Mouse (Mus musculus): ENCODE measurements around the gene Rbm47. TPM values are rescaled to one million over a fixed set of nuclear protein-coding genes. Genes with fewer than 3 reads are reported as not detected.

The Rbm47 gene
- polyA plus RNA-seq, 1 experiment = 156 TPM

- TF ChIP-seq CTCF (conservative IDR thresholded peaks at IDR 0.05; ENCODE audit: insufficient read depth, insufficient read length, low read depth, low read length) (no peak), POLR2A (IDR thresholded peaks at IDR 0.05; ENCODE audit: low read depth, low read length) (no peak)
- 46% methylated on average over 5 of the region's 5 CpGs for WGBS
- Histone ChIP-seq H3K36me3 (ENCODE audit: control insufficient read depth, insufficient read depth, low read length) (peaks cover 33% of the 10 kb centered on the region), H3K27ac (ENCODE audit: insufficient read depth, low read depth, low read length) (peak overlapping the region; percentile 30; the same call in 1 of the 2 replicates), H3K4me1 (ENCODE audit: control insufficient read depth, insufficient read depth, low read length) (peaks cover 4% of the 10 kb centered on the region; the same call in 1 of the 2 replicates), H3K4me3 (ENCODE audit: insufficient read depth, low read depth, low read length) (no peak overlapping the region), H3K27me3 (replicated peaks; ENCODE audit: control insufficient read depth, insufficient read depth, low read length) (no peaks in the 10 kb centered on the region)
- DNase-seq = no peak
Measured at GRCm38 (mm10) chr5:66028232-66028631, 144.7 kb downstream of the Rbm47 start.

- Histone ChIP-seq H3K4me1 (ENCODE audit: control insufficient read depth, insufficient read depth, low read length) (no peaks in the 10 kb centered on the region; the same call in 1 of the 2 replicates), H3K4me3 (ENCODE audit: insufficient read depth, low read depth, low read length) (no peak overlapping the region), H3K27me3 (replicated peaks; ENCODE audit: control insufficient read depth, insufficient read depth, low read length) (no peaks in the 10 kb centered on the region), H3K36me3 (ENCODE audit: control insufficient read depth, insufficient read depth, low read length) (peaks cover 39% of the 10 kb centered on the region), H3K27ac (ENCODE audit: insufficient read depth, low read depth, low read length) (no peak overlapping the region)
- DNase-seq = no peak
- TF ChIP-seq CTCF (conservative IDR thresholded peaks at IDR 0.05; ENCODE audit: insufficient read depth, insufficient read length, low read depth, low read length) (no peak), POLR2A (IDR thresholded peaks at IDR 0.05; ENCODE audit: low read depth, low read length) (no peak)
- 95% methylated on average over 8 of the region's 8 CpGs for WGBS
Measured at GRCm38 (mm10) chr5:66027206-66027605, 145.7 kb downstream of the Rbm47 start.

- no peaks in the 10 kb centered on the region for H3K4me1 ChIP-seq (ENCODE audit: control insufficient read depth, insufficient read depth, low read length)
- WGBS = 97% methylated on average over 31 of the region's 31 CpGs
Measured at GRCm38 (mm10) chr5:66026796-66027195, 146.1 kb downstream of the Rbm47 start.

GRCm38 (mm10) chr5:66015449-66015961, 157.4 kb downstream of the Rbm47 start:
- TF ChIP-seq POLR2A (IDR thresholded peaks at IDR 0.05; ENCODE audit: low read depth, low read length) = no peak
- Histone ChIP-seq H3K36me3 (ENCODE audit: control insufficient read depth, insufficient read depth, low read length) (peaks cover 21% of the 10 kb centered on the region), H3K4me1 (ENCODE audit: control insufficient read depth, insufficient read depth, low read length) (peaks cover 29% of the 10 kb centered on the region; the same call in 1 of the 2 replicates), H3K27me3 (replicated peaks; ENCODE audit: control insufficient read depth, insufficient read depth, low read length) (no peaks in the 10 kb centered on the region), H3K27ac (ENCODE audit: insufficient read depth, low read depth, low read length) (peak overlapping the region; percentile 90), H3K4me3 (ENCODE audit: insufficient read depth, low read depth, low read length) (no peak overlapping the region)
- WGBS = 56% methylated on average over 2 of the region's 2 CpGs
- peak; percentile 59 for DNase-seq

More at GRCm38 (mm10) chr5:66026796-66027195, 146.1 kb downstream of the Rbm47 start:
- Histone ChIP-seq H3K36me3 (ENCODE audit: control insufficient read depth, insufficient read depth, low read length) (peaks cover 40% of the 10 kb centered on the region), H3K27ac (ENCODE audit: insufficient read depth, low read depth, low read length) (no peak overlapping the region), H3K27me3 (replicated peaks; ENCODE audit: control insufficient read depth, insufficient read depth, low read length) (no peaks in the 10 kb centered on the region), H3K4me3 (ENCODE audit: insufficient read depth, low read depth, low read length) (no peak overlapping the region)
- no peak for DNase-seq
- no peak for TF ChIP-seq POLR2A (IDR thresholded peaks at IDR 0.05; ENCODE audit: low read depth, low read length)
- no peak for TF ChIP-seq CTCF (conservative IDR thresholded peaks at IDR 0.05; ENCODE audit: insufficient read depth, insufficient read length, low read depth, low read length)

- no peak overlapping the region for H3K4me3 ChIP-seq (ENCODE audit: insufficient read depth, low read depth, low read length)
- WGBS = 42% methylated on average over 2 of the region's 2 CpGs
- H3K4me1 ChIP-seq (ENCODE audit: control insufficient read depth, insufficient read depth, low read length) = peaks cover 29% of the 10 kb centered on the region; the same call in 1 of the 2 replicates
- H3K27ac ChIP-seq (ENCODE audit: insufficient read depth, low read depth, low read length) = peak overlapping the region; percentile 96
- peaks cover 18% of the 10 kb centered on the region for H3K36me3 ChIP-seq (ENCODE audit: control insufficient read depth, insufficient read depth, low read length)
- H3K27me3 ChIP-seq (replicated peaks; ENCODE audit: control insufficient read depth, insufficient read depth, low read length) = no peaks in the 10 kb centered on the region
- no peak for TF ChIP-seq POLR2A (IDR thresholded peaks at IDR 0.05; ENCODE audit: low read depth, low read length)
- no peak for TF ChIP-seq CTCF (conservative IDR thresholded peaks at IDR 0.05; ENCODE audit: insufficient read depth, insufficient read length, low read depth, low read length)
- peak; percentile 85 for DNase-seq
Measured at GRCm38 (mm10) chr5:66014437-66014836, 158.5 kb downstream of the Rbm47 start.

- peaks cover 29% of the 10 kb centered on the region; the same call in 1 of the 2 replicates for H3K4me1 ChIP-seq (ENCODE audit: control insufficient read depth, insufficient read depth, low read length)
- peak; percentile 85 for DNase-seq
- TF ChIP-seq POLR2A (IDR thresholded peaks at IDR 0.05; ENCODE audit: low read depth, low read length) (no peak), CTCF (conservative IDR thresholded peaks at IDR 0.05; ENCODE audit: insufficient read depth, insufficient read length, low read depth, low read length) (no peak)
- 21% methylated on average over 3 of the region's 3 CpGs for WGBS
- H3K36me3 ChIP-seq (ENCODE audit: control insufficient read depth, insufficient read depth, low read length) = peaks cover 14% of the 10 kb centered on the region
- H3K4me3 ChIP-seq (ENCODE audit: insufficient read depth, low read depth, low read length) = no peak overlapping the region
- no peaks in the 10 kb centered on the region for H3K27me3 ChIP-seq (replicated peaks; ENCODE audit: control insufficient read depth, insufficient read depth, low read length)
- peak overlapping the region; percentile 96 for H3K27ac ChIP-seq (ENCODE audit: insufficient read depth, low read depth, low read length)
Measured at GRCm38 (mm10) chr5:66013999-66014398, 158.9 kb downstream of the Rbm47 start.

GRCm38 (mm10) chr5:66008245-66008967, 164.5 kb downstream of the Rbm47 start:
- 66% methylated on average over 15 of the region's 15 CpGs for WGBS
- TF ChIP-seq CTCF (conservative IDR thresholded peaks at IDR 0.05; ENCODE audit: insufficient read depth, insufficient read length, low read depth, low read length) = no peak
- no peak for TF ChIP-seq POLR2A (IDR thresholded peaks at IDR 0.05; ENCODE audit: low read depth, low read length)
- Histone ChIP-seq H3K27me3 (replicated peaks; ENCODE audit: control insufficient read depth, insufficient read depth, low read length) (no peaks in the 10 kb centered on the region), H3K27ac (ENCODE audit: insufficient read depth, low read depth, low read length) (no peak overlapping the region), H3K36me3 (ENCODE audit: control insufficient read depth, insufficient read depth, low read length) (no peaks in the 10 kb centered on the region; the same call in 1 of the 2 replicates), H3K4me1 (ENCODE audit: control insufficient read depth, insufficient read depth, low read length) (peaks cover 17% of the 10 kb centered on the region), H3K4me3 (ENCODE audit: insufficient read depth, low read depth, low read length) (no peak overlapping the region)
- no peak for DNase-seq

Measured in kidney, adult 2 months (tissue).